Mouse (Mus musculus) embryonic facial prominence, embryonic 11.5 days (tissue): Measurements from ENCODE around the gene Mief2. TPM values are rescaled to one million over a fixed set of nuclear protein-coding genes. Genes with fewer than 3 reads are reported as not detected.
A peak's percentile ranks its signal among the peaks of the same experiment; 100 is the strongest.

ENCODE experiments used
- ATAC-seq: fragments of 200-750 bp; cut with Nextera tagmentation; replicated peaks from 2 replicates; pipeline ENCODE4 v1.8.0; 2017; ENCODE audit warnings: low read depth; ENCODE audit not compliant: insufficient number of reproducible peaks, low FRiP score, low TSS enrichment
- DNase-seq: peaks from one replicate; pipeline ENCODE4 v3.0.0-alpha.2; 2015; ENCODE audit warnings: low spot score
- H3K27ac ChIP-seq: fragments of 300-500 bp; sonication (generic); replicated peaks from 2 replicates; pipeline ENCODE4 v1.5.1; 2014; ENCODE audit warnings: mild to moderate bottlenecking, low read depth, low read length, control low read depth
- H3K27me3 ChIP-seq: fragments of 300-500 bp; sonication (generic); 2 replicates; pipeline ENCODE4 v1.6.1; 2014; ENCODE audit warnings: mild to moderate bottlenecking, low read length, moderate library complexity, mixed read lengths; ENCODE audit not compliant: control insufficient read depth, insufficient read depth
- H3K36me3 ChIP-seq: fragments of 300-500 bp; sonication (generic); replicated peaks from 2 replicates; pipeline ENCODE4 v1.6.1; 2014; ENCODE audit warnings: low read depth, mild to moderate bottlenecking, low read length, moderate library complexity, mixed read lengths; ENCODE audit not compliant: control insufficient read depth, insufficient read depth
- H3K4me1 ChIP-seq: fragments of 300-500 bp; sonication (generic); 2 replicates; pipeline ENCODE4 v1.6.1; 2014; ENCODE audit warnings: low read length, mixed read lengths; ENCODE audit not compliant: control insufficient read depth, insufficient read depth
- H3K4me2 ChIP-seq: fragments of 300-500 bp; sonication (generic); 2 replicates; pipeline ENCODE4 v1.6.1; 2014; ENCODE audit warnings: low read depth, mild to moderate bottlenecking, control low read depth, low read length, moderate library complexity
- H3K4me3 ChIP-seq: fragments of 300-500 bp; sonication (generic); 2 replicates; pipeline ENCODE4 v1.5.1; 2014; ENCODE audit warnings: low read depth, low read length, control low read depth
- H3K9ac ChIP-seq: fragments of 300-500 bp; sonication (generic); replicated peaks from 2 replicates; pipeline ENCODE4 v1.6.1; 2014; ENCODE audit warnings: mild to moderate bottlenecking, control low read depth, low read length
- H3K9me3 ChIP-seq: fragments of 300-500 bp; sonication (generic); replicated peaks from 2 replicates; pipeline ENCODE4 v1.6.1; 2016; ENCODE audit warnings: mild to moderate bottlenecking, low read length, inconsistent platforms, mixed read lengths; ENCODE audit not compliant: control insufficient read depth
- WGBS: fragments of 180-500 bp; shearing (Covaris S2); extraction: QIAGEN DNeasy Blood & Tissue Kit; methylation state at CpG from one replicate; pipeline ENCODE4 v1.1.7; 2014; 5-methylcytosine and 5-hydroxymethylcytosine counted together
- polyA plus RNA-seq: library from polyadenylated mRNA; unstranded; fragments of >200 nt; fragmentation: Nextera tagmentation; extraction: Ambion mirVana; gene quantifications from 2 replicates; pipeline ENCODE4 v1.2.1, GENCODE M21; 2014

Mief2 gene
- polyA plus RNA-seq, 1 experiment from 2014 or later = 11.6 TPM

DNA sequence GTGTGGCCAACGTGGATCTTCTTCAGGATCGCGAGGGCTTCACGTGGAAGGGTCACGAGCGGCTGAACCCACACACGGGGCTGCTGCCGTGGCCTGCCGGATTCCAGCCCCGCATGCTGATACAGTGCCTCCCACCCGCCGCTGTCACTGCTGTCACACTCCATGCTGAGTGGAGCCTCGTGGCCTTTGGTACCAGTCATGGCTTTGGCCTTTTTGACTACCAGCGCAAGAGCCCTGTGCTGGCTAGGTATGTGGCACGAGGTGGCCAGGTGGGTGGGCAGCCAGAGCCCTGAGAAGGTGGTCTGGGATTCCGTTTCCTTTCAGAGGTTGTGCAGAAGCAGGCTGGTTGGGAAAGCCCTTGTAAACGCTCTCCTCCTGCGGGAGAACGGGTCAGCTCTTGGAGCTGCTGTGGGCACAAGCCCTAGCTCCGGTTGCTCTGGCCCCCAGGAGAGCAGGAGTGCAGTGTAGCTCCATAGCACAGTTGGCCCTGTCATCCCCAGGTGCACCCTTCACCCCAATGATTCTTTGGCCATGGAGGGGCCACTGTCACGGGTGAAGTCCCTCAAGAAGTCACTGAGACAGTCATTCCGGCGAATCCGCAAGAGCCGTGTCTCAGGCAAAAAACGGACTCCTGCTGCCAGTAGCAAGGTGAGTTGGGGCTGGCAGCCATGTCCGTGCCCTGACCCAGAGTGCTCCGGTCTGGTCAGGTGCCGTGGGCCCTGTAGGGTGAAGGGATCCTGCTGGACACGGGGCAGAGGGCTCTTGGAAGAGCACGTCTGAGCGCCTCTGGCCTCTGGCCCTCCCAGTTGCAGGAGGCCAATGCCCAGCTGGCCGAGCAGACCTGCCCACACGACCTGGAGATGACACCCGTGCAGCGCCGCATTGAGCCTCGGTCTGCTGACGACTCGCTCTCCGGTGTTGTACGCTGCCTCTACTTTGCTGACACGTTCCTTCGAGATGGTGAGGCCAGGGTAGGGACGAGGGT lies 18.4 kb upstream of the Mief2 start:
- WGBS = 93% methylated on average over 45 of the region's 45 CpGs
- H3K4me1 ChIP-seq = no peaks in the 10 kb centered on the region
- no peak overlapping the region for H3K4me2 ChIP-seq
- H3K4me3 ChIP-seq = no peak overlapping the region
- ATAC-seq = no peak
- H3K27ac ChIP-seq = no peak overlapping the region
- no peak overlapping the region for H3K9ac ChIP-seq
- H3K9me3 ChIP-seq = no peaks in the 10 kb centered on the region
- H3K36me3 ChIP-seq = peaks cover 64% of the 10 kb centered on the region
- DNase-seq = no peak
- no peaks in the 10 kb centered on the region for H3K27me3 ChIP-seq

DNA sequence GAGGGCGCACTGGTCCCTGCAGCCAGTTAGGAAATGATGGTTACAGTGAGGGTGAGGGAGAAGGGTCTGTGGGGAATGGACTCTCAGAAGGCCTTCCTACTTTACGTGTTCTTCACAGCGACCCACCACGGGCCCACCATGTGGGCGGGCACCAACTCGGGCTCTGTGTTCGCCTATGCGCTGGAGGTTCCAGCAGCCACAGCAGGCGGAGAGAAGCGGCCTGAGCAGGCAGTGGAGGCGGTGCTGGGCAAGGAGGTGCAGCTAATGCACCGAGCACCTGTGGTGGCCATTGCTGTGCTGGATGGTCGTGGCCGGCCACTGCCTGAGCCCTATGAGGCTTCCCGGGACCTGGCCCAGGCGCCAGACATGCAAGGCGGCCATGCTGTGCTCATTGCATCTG lies 17.0 kb upstream of the Mief2 start:
- WGBS = 93% methylated on average over 17 of the region's 17 CpGs
- H3K36me3 ChIP-seq = peaks cover 70% of the 10 kb centered on the region
- no peak for DNase-seq

DNA sequence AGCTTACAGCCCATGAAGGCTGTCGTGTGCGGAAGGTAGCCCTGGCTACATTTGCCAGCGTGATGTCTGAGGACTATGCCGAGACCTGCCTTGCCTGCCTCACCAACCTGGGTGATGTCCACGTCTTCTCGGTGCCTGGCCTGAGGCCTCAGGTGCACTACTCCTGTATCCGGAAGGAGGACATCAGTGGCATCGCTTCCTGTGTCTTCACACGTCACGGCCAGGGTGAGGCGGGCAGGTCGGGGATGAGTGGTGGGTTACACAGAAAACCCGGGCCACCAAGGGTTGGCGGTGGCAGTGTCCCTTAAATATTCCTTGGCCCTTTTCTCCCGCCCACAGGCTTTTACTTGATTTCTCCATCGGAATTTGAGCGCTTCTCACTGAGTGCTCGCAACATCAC lies 16.2 kb upstream of the Mief2 start:
- DNase-seq = no peak
- H3K4me3 ChIP-seq = no peak overlapping the region
- WGBS = 95% methylated on average over 18 of the region's 18 CpGs
- H3K27ac ChIP-seq = no peak overlapping the region
- no peak overlapping the region for H3K9ac ChIP-seq
- H3K9me3 ChIP-seq = no peaks in the 10 kb centered on the region
- H3K36me3 ChIP-seq = peaks cover 65% of the 10 kb centered on the region
- H3K4me2 ChIP-seq = no peak overlapping the region
- ATAC-seq = no peak
- H3K27me3 ChIP-seq = no peaks in the 10 kb centered on the region
- no peaks in the 10 kb centered on the region for H3K4me1 ChIP-seq

More for the DNA sequence above, 17.0 kb upstream of the Mief2 start:
- H3K4me3 ChIP-seq = no peak overlapping the region
- no peaks in the 10 kb centered on the region for H3K9me3 ChIP-seq
- no peaks in the 10 kb centered on the region for H3K27me3 ChIP-seq
- H3K4me1 ChIP-seq = no peaks in the 10 kb centered on the region
- H3K9ac ChIP-seq = no peak overlapping the region
- H3K4me2 ChIP-seq = no peak overlapping the region
- no peak overlapping the region for H3K27ac ChIP-seq
- ATAC-seq = no peak

DNA sequence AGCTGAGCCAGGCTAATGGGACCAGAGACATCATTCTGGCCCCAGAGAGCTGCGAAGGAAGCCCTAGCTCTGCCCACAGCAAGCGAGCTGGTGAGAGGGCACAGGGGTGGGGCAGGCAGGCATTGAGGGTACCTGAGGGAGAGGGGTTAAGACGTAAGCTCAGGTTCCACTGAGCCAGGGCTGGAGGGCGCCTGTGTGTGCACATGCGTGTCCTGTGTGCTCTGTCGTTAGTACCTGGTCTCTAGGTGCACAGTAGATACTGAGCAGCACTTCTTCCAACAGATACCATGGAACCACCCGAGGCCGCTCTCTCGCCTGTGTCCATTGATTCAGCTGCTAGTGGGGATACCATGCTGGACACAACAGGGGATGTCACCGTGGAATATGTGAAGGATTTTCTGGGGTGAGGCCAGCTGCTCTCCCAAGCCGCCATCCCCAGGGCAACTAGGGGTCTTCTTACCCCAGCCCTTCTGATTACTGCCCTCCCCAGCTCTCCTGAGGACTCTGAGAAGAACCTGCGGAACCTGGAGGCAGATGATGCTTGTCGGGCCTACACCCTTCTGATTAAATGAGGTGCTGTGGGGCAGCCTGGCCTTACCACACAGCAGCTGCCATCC lies 15.5 kb upstream of the Mief2 start:
- Histone ChIP-seq H3K4me3 (no peak overlapping the region), H3K9me3 (no peaks in the 10 kb centered on the region), H3K27ac (no peak overlapping the region), H3K36me3 (peaks cover 60% of the 10 kb centered on the region), H3K4me1 (no peaks in the 10 kb centered on the region), H3K27me3 (no peaks in the 10 kb centered on the region), H3K4me2 (no peak overlapping the region), H3K9ac (no peak overlapping the region)
- DNase-seq (no peak), ATAC-seq (no peak)
- 92% methylated on average over 13 of the region's 13 CpGs for WGBS

DNA sequence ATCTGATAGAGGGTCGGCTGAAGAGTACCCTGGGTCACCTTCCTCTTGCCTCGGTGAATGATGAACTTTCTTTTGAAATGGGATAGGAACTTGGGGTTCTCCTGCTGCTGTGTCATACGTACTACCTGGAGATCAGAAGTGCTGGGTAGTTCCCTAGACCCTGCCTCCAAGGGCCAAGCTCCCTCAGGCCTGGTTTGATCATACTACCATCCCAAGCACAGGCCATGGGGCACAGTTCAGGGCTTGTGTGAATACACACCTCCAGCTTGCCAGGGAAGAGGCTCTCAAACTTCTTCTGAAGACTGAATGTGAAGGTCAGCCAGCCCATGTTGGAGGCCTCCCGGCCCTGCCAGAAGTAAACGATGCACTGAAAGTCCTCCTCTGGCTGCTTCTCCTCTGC lies 12.4 kb upstream of the Mief2 start:
- Histone ChIP-seq H3K9me3 (no peaks in the 10 kb centered on the region), H3K4me1 (no peaks in the 10 kb centered on the region), H3K4me3 (no peak overlapping the region), H3K36me3 (peaks cover 40% of the 10 kb centered on the region), H3K4me2 (no peak overlapping the region), H3K27ac (no peak overlapping the region), H3K9ac (no peak overlapping the region), H3K27me3 (no peaks in the 10 kb centered on the region)
- DNase-seq = no peak
- 92% methylated on average over 5 of the region's 5 CpGs for WGBS
- no peak for ATAC-seq

DNA sequence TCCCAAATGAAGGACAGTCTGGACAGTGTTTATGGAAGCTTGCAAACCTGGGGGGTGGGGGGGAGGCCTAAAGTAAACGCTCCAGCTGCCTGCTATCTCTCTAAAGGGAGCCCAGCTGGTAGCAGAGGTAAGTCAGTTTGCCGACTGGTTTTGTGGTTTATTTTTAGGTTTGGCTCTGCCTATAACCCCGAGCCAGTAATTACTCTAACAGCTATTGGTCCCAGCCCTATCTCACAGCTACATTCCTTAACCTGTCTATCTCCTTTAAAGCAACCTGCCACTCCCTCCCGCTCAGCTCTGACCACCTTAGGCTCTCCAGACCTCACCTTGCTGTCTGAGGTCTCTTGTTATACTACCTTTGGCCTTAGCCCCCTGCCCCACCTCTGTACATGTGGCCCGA lies 8.9 kb upstream of the Mief2 start:
- H3K4me2 ChIP-seq = no peak overlapping the region
- H3K4me3 ChIP-seq = no peak overlapping the region
- H3K36me3 ChIP-seq = peaks cover 22% of the 10 kb centered on the region
- no peak overlapping the region for H3K27ac ChIP-seq
- H3K9ac ChIP-seq = no peak overlapping the region
- 83% methylated on average over 5 of the region's 5 CpGs for WGBS
- no peaks in the 10 kb centered on the region for H3K9me3 ChIP-seq
- no peaks in the 10 kb centered on the region for H3K27me3 ChIP-seq
- no peak for ATAC-seq
- DNase-seq = no peak
- H3K4me1 ChIP-seq = no peaks in the 10 kb centered on the region

DNA sequence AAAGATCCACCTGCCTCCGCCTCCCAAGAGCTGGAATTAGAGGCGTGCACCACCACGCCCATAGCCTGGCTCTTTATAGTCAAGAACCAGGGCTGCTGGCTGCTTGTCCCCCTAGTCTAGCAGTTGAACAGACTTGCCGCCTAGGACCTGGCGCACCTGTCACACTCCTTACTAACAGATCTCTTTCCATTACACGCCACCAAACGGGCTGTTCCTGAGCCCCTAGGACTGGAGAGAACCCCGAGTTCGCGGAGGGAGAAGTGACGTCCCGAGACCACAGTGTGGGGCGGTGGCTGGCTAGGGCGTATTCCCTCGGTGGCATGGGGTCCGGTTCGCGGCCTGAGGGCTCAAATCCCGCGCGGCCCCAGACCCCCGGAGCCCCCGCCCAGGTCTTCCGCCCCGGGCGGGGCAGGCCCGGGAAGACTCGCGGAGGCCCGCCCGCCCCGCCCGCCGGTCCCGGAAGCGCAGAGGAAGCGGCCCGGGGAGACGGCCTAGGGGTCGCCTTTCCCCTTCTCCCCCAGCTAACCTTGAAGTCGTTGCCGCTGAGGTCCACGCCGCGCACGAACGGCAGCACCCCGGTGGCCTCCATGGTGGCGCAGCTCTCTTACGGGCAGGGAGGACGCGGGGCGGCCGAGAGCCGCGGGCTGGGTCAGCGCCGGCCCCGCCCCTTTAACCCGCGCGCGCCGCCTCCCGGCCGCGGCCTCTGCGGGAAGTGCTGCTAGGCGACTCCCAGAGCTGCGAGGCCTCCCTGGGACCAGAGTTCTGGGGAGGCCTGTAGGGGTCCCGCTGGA lies 1.4 kb upstream of the Mief2 start, which contains the start of gene Flii:
TSS of gene Flii (minus strand) at position 663 of the 791 bp plus-strand sequence.
- under 1% methylated on average over 70 of the region's 71 CpGs for WGBS
- H3K36me3 ChIP-seq = peaks cover 5% of the 10 kb centered on the region

More for the DNA sequence above, 1.4 kb upstream of the Mief2 start, which contains the start of gene Flii:
- Histone ChIP-seq H3K9ac (peak within 1 kb of the TSS; percentile 91), H3K4me1 (peaks cover 3% of the 10 kb centered on the region; the same call in 1 of the 2 replicates), H3K27me3 (no peaks in the 10 kb centered on the region), H3K4me3 (peak within 1 kb of the TSS; percentile 86), H3K9me3 (no peaks in the 10 kb centered on the region), H3K4me2 (peak within 1 kb of the TSS; percentile 78), H3K27ac (peak within 1 kb of the TSS; percentile 76)
- peak; percentile 46 for ATAC-seq
- DNase-seq = peak; percentile 85
